Mouse (Mus musculus) layer of hippocampus, postnatal 10 days (tissue): ENCODE measurements around the gene Ptch1. TPM values are rescaled to one million over a fixed set of nuclear protein-coding genes. Genes with fewer than 3 reads are reported as not detected.

Experiments
- DNase-seq, 2 experiments: peaks; one replicate each; pipeline ENCODE4 v3.0.0; 2021; ENCODE audit warnings: low spot score in 2 of 2
- total RNA-seq, 2 experiments: library from RNA; stranded (reverse); gene quantifications; 2 replicates each; pipeline ENCODE4 v1.2.3; 2021

Gene Ptch1
- total RNA-seq, 2 experiments from 2014 or later: 31.3 to 39.1 TPM

DNA sequence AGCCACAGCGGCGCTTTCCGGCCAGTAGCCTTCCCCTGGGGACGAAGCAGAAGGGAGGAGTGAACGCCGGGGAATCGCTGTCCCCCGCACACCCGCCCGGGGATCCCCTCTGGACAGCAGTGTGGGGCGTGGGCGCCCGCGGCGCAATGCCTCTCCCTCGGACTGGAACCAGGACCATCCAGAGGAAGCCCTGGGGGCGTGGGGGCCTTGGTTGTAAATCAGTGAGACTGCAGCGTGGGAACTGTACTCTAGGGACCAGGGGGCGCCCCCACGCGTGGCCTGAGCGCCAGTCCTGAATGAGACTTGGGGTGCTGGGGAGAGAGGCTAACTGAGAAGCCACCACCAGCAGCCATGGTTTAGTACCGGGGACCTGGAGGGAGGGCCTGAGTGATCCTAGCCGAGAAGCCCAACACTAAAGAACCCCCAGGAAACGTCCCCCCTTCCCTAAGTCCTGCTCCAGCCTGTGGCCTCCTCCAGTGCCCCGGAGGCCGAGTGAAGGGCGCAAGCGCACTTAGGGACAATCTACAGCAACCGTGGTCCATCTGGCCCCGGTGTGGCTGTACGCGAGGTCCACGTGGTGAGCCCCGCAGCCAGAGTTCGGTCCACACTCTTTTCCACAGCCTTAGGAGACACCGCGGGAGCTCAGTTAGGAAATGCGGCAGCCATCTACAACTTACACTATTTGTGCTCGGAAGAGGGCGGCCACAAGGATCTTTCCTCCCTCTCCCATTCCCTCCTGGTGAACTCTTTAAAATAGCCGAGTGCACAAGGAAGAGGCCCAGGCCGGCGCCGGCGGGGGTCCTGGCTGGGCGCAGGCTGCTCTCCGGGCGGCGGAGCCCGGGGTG lies 9.4 kb downstream of the Ptch1 start:
- DNase-seq: peak; percentile 48 to 62

- peak; percentile 72 to 82 for DNase-seq
Observed at GRCm38 (mm10) chr13:63562972-63563780, 10.2 kb downstream of the Ptch1 start.

DNA sequence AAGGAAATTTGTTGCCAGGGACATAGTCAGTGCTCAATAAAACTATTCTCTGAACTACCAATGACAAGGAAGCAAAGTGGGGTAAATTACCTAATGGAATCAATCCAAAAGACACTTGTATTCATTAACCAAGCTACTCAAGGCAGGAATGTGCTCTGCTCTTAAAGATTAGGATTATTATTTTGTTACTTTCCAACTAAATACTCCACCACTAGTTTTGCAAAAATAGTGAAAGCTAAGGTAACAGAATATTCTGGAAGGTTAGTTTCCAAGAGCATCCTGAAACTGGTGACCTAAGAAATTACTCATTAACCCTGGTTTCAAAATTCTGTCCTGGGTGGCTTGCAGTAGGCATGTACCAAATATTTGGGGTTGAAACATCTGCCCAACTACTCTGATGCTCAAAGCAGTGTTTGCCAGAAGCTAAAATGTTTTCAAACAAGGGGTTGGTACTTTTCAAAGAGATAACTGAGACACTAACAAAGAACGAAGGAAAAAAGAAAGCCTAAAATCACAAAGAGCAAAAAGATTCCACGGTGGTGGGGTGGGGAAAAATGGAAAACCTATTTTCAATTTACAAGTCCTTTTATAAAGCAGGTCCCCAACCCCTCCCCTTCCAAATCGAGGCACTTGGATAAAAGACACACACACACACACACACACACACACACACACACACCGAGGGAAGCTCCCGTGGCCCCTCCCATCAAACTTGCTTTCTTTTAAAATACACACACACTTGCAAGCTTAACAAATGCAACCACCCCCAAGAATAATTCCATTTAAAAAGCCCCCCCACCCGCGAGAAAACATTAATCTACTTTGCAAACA lies 11.0 kb downstream of the Ptch1 start:
- no peak for DNase-seq

GRCm38 (mm10) chr13:63558297-63558890 lies 15.0 kb downstream of the Ptch1 start:
- DNase-seq: no peak

- DNase-seq: no peak
Observed at GRCm38 (mm10) chr13:63556431-63556830, 17.0 kb downstream of the Ptch1 start.

DNA sequence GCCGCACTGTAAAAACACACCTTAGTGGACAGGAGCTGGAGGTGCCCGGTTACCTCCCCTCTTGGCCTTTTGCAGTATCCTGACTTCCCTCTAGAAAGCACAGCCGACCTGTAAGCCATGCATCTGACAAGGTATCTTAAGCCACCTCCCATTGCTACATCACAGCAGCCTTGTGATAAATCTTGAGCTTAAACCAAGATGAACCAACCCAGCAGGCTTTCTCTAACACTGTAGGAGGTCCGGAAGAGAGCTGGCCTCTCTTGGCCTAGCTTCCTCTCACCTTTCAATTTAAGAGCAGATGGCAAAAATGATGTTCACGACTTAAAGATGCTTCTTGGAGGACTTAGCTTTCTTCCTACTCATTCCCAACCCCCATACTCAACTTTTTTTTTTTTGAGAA lies 17.5 kb downstream of the Ptch1 start:
- no peak for DNase-seq

DNA sequence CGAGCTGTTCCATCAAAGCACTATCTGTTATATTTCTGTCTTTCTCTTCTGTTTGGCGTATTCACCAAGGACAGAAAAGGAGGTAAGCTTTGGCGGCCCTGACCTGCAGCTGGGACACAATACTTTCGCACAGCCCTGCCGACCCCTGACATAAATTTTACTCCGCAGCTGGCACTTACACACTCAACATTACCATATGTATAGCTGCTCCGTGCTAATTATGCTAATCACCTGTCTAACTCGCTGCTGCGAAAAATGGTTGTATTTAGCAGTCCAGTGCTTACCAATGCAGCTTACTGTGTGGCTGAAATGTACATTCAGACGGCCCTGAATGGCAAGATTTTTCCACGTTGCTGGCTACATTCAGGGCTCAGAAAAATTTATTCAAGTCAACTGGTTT lies 18.8 kb downstream of the Ptch1 start:
- DNase-seq: no peak

DNA sequence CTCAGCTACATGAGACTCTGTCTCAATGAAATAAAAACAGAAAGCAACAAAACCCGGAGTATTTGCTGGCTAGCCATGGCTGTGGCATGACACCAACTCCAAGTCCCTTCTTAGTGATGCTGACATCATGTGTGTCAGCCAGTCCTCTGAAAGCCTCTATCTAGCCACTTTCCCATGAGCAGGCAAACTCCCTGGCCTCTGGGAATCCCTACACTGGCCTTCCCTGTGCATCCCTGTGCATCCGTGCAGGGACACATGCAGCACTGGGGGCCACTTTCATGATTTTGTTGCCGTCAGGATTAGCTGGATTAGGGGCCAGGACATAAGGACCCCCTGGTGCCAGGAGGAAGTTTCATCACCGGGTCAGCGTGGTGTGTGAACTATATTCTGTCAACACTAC lies 20.0 kb downstream of the Ptch1 start:
- no peak for DNase-seq

DNA sequence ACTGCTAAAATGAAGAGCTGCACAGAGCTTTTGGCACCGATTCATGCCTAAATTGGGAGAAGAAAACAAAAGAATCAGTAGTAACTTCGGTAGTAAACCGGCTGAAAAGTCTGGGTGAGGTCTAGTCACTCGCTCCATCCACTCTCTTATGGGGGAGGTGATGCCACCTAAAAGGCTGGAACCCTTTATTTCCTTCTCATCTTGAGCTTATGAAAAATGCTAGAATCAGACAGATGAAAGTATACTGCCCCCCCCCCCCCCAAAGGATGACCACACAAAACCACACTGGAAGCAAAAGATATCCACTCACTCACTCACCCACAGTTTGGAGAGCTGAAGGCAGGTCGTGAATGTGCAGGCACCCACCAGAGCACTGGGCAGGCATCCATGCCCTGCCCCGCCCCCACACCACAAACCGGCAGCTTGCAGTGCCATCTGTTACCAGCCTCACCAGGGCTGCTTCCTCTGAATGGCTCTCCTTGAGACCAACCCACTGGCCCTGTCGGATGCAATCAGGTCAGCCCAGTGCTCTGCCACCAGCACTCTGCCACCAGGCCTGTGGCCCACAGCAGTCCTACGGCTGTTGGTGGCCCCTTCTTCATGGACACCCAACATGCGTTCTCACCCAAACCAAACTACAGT lies 21.0 kb downstream of the Ptch1 start:
- peak; percentile 73 to 82 for DNase-seq

DNA sequence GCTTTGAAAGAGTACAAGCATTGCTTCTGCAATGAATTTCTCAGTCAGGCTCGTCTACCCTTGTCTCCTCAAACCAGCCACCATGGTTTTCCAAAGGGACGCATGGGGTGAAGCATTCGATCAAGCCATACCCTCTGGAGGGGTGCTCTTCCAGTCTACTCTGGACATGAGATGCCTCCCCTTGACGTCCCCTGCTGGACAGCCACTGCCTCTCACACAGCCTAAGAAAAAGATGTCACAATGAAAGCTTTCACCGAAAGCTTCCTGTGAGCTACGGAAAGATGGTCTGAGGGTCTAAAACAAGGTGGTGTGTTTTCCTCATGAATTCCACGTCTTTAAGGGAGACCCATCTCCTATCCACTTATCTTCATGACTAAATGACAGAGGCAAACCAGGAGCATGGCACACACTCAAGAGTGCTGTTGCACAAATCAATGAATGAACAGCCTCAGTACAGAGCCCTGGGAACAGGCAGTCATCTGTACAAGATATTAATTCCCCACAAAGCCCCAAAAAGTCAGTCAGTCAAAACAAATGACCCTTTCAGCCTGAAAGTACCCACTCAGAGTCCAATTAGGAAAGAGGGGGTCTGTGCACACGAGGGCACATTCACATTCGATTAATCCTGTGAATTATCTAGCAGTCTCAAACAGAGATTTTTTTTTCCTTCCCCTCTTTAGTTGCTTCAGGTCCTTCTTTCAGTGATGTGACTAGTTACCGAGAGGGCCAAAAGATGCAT lies 21.7 kb downstream of the Ptch1 start:
- DNase-seq: no peak

- no peak for DNase-seq
Observed at GRCm38 (mm10) chr13:63550367-63550766, 23.0 kb downstream of the Ptch1 start.

DNA sequence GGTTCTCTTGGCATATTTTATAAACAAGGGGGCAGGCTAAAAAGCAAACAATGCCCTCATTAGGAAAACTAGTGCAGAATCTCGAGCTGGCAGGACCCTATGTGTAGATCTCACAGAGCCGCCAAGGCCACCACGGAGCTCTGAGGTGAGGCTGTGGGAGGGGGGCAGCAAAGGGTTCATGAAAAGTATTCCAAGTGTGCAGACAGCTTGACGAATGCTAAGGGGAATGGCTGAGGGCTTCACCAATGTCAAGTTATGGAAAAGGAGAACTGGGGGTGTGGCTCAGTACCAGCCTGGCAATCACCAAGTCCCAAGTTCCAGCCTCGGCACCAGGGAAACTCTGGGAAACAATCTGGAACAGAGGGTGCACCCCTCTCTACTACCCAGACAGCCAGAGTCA lies 24.2 kb downstream of the Ptch1 start:
- DNase-seq: peak in 1 of 2 experiments; percentile 38

- DNase-seq: no peak
Observed at GRCm38 (mm10) chr13:63548571-63548970, 24.8 kb downstream of the Ptch1 start.

DNA sequence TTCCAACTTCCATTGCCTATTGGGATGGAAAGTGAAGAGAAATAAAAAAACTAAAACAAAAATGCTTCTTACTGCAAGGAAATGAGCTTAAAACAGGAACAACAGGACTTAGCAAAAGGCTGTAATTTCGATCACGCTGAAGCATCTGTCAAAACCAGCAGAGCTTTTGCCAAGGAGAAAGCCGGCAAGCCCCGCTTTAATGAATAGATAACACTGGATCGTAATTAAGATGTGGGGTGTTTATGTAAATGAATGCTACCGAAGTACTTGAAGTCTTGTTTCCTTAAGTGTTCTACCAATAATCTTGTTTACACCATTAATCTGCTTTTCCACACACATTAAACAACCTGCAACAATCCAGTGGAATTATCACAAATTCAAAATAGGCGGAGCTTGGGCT lies 28.1 kb downstream of the Ptch1 start:
- no peak for DNase-seq

GRCm38 (mm10) chr13:63544967-63545253 lies 28.5 kb downstream of the Ptch1 start:
- DNase-seq: no peak

- no peak for DNase-seq
Observed at GRCm38 (mm10) chr13:63544119-63544966, 29.1 kb downstream of the Ptch1 start.

- no peak for DNase-seq
Observed at GRCm38 (mm10) chr13:63543459-63543858, 29.9 kb downstream of the Ptch1 start.

DNA sequence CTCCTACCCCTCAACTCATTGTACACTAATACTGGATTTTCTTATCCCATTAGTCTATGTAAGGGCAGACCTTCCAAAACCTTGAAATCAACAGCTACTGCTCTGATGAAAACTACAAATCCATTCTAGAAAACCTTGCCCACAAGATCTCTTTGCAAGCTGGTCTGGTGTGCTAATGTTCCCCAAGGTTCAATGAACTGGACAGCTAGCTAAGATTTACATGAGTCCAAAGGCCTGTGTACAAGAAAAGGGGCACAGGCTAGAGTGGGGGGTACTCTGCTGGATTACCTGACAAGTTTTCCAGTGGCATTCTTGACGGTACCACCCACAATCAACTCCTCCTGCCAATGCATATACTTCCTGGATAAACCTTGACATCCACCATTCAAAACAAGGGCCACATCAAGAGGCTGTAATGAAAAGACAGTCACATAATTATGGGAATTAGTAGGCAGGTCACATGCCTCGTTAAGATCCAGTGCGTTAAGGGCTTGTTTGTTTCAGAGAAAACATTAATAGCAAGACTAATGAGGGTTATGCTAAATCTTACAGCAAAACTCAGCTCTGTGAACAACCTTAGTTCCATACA lies 30.5 kb downstream of the Ptch1 start:
- DNase-seq: no peak

GRCm38 (mm10) chr13:63541510-63541909 lies 31.9 kb downstream of the Ptch1 start:
- no peak for DNase-seq
